Mouse (Mus musculus): Measurements from ENCODE around the gene Nucb1. TPM values are rescaled to one million over a fixed set of nuclear protein-coding genes. Genes with fewer than 3 reads are reported as not detected.

Gene Nucb1
- polyA plus RNA-seq, 1 experiment, result 405 TPM

- TF ChIP-seq POLR2A (IDR thresholded peaks at IDR 0.05; ENCODE audit: low read depth, low read length) (no peak), CTCF (conservative IDR thresholded peaks at IDR 0.05; ENCODE audit: insufficient read depth, insufficient read length, low read depth, low read length) (no peak)
- Histone ChIP-seq H3K4me1 (ENCODE audit: control insufficient read depth, insufficient read depth, low read length) (peaks cover 15% of the 10 kb centered on the region), H3K27ac (ENCODE audit: insufficient read depth, low read depth, low read length) (no peak overlapping the region), H3K4me3 (ENCODE audit: insufficient read depth, low read depth, low read length) (no peak overlapping the region), H3K36me3 (ENCODE audit: control insufficient read depth, insufficient read depth, low read length) (no peaks in the 10 kb centered on the region; the same call in 1 of the 2 replicates), H3K27me3 (replicated peaks; ENCODE audit: control insufficient read depth, insufficient read depth, low read length) (no peaks in the 10 kb centered on the region)
- 73% methylated on average over 6 of the region's 6 CpGs for WGBS
- peak; percentile 48 for DNase-seq
Measured at GRCm38 (mm10) chr7:45507583-45507982, 2.6 kb downstream of the Nucb1 start.

DNA sequence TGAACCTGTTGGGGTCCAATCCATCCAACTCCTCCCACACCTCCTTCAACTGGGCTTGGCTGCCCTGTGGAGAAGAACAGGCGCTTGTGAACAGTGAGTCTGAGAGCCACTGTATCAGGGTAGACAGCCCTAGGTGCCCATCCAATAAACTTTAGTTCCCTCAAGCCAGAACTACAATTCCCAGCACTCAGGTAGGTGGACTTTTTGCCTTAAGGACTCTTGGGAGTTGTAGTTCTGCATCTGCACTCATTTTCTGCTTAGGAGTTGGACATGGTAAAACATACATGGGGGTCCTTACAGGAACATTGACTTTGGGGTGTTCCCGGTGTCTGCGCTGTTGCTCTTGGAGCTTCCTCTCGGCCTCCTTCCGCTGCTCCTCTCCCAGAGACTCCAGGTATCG is 11.8 kb downstream of the Nucb1 start:
- DNase-seq, result no peak
- Histone ChIP-seq H3K27me3 (replicated peaks; ENCODE audit: control insufficient read depth, insufficient read depth, low read length) (no peaks in the 10 kb centered on the region), H3K4me3 (ENCODE audit: insufficient read depth, low read depth, low read length) (no peak overlapping the region), H3K4me1 (ENCODE audit: control insufficient read depth, insufficient read depth, low read length) (no peaks in the 10 kb centered on the region), H3K27ac (ENCODE audit: insufficient read depth, low read depth, low read length) (no peak overlapping the region), H3K36me3 (ENCODE audit: control insufficient read depth, insufficient read depth, low read length) (no peaks in the 10 kb centered on the region; the same call in 1 of the 2 replicates)
- TF ChIP-seq CTCF (conservative IDR thresholded peaks at IDR 0.05; ENCODE audit: insufficient read depth, insufficient read length, low read depth, low read length) (no peak), POLR2A (IDR thresholded peaks at IDR 0.05; ENCODE audit: low read depth, low read length) (no peak)
- WGBS, result 98% methylated on average over 6 of the region's 6 CpGs

DNA sequence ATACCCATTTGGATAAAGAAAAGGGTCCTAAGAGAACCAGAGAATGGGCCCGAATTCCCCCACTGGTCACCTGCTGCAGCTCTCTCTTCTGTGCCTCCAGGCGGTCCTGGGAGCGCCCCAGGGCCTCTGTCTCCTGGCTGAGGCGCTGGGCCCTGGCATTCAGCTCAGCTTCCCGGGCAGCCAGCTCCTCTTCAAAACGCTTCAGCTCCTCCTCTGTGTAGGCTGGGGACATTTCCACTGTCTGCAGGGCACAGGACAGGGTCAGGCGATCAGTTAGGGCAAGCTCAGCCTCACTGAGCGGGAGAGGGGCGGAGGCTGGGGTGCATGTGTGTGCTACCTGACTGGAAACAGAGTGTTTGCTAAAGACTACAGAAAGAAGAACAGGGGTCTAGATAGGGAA is 15.7 kb downstream of the Nucb1 start:
- Histone ChIP-seq H3K27ac (ENCODE audit: insufficient read depth, low read depth, low read length) (no peak overlapping the region), H3K4me3 (ENCODE audit: insufficient read depth, low read depth, low read length) (no peak overlapping the region), H3K27me3 (replicated peaks; ENCODE audit: control insufficient read depth, insufficient read depth, low read length) (no peaks in the 10 kb centered on the region), H3K4me1 (ENCODE audit: control insufficient read depth, insufficient read depth, low read length) (peaks cover 4% of the 10 kb centered on the region; the same call in 1 of the 2 replicates), H3K36me3 (ENCODE audit: control insufficient read depth, insufficient read depth, low read length) (no peaks in the 10 kb centered on the region; the same call in 1 of the 2 replicates)
- no peak for DNase-seq
- TF ChIP-seq POLR2A (IDR thresholded peaks at IDR 0.05; ENCODE audit: low read depth, low read length) (no peak), CTCF (conservative IDR thresholded peaks at IDR 0.05; ENCODE audit: insufficient read depth, insufficient read length, low read depth, low read length) (no peak)
- WGBS, result 85% methylated on average over 9 of the region's 9 CpGs

DNA sequence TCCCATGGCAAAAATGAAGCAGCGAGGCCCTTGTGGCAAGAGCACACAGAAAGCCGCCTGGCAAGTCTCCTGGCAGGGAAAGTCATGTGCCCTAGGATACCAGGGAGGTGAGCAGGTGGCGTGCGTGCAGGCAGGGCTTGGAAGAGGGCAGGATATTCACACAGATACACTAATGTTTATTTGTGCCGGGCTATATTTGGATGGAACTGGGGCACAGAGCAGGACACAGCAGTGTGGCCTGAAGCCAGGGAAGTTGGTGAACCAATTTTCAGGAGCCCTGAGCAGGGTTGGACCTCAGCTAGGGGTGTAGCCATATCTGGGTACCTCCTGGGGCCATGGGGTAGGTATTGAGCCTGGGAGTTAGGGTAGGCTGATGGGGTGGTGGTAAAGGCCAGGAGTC is 17.3 kb downstream of the Nucb1 start:
- Histone ChIP-seq H3K27ac (ENCODE audit: insufficient read depth, low read depth, low read length) (no peak overlapping the region), H3K27me3 (replicated peaks; ENCODE audit: control insufficient read depth, insufficient read depth, low read length) (no peaks in the 10 kb centered on the region), H3K4me3 (ENCODE audit: insufficient read depth, low read depth, low read length) (no peak overlapping the region), H3K4me1 (ENCODE audit: control insufficient read depth, insufficient read depth, low read length) (peaks cover 10% of the 10 kb centered on the region), H3K36me3 (ENCODE audit: control insufficient read depth, insufficient read depth, low read length) (no peaks in the 10 kb centered on the region; the same call in 1 of the 2 replicates)
- WGBS, result 74% methylated on average over 5 of the region's 5 CpGs
- no peak for TF ChIP-seq CTCF (conservative IDR thresholded peaks at IDR 0.05; ENCODE audit: insufficient read depth, insufficient read length, low read depth, low read length)
- no peak for TF ChIP-seq POLR2A (IDR thresholded peaks at IDR 0.05; ENCODE audit: low read depth, low read length)
- DNase-seq, result no peak

- Histone ChIP-seq H3K27me3 (replicated peaks; ENCODE audit: control insufficient read depth, insufficient read depth, low read length) (no peaks in the 10 kb centered on the region), H3K27ac (ENCODE audit: insufficient read depth, low read depth, low read length) (no peak overlapping the region), H3K4me1 (ENCODE audit: control insufficient read depth, insufficient read depth, low read length) (peaks cover 10% of the 10 kb centered on the region), H3K4me3 (ENCODE audit: insufficient read depth, low read depth, low read length) (no peak overlapping the region), H3K36me3 (ENCODE audit: control insufficient read depth, insufficient read depth, low read length) (no peaks in the 10 kb centered on the region; the same call in 1 of the 2 replicates)
- no peak for TF ChIP-seq POLR2A (IDR thresholded peaks at IDR 0.05; ENCODE audit: low read depth, low read length)
- no peak for TF ChIP-seq CTCF (conservative IDR thresholded peaks at IDR 0.05; ENCODE audit: insufficient read depth, insufficient read length, low read depth, low read length)
- DNase-seq, result no peak
- WGBS, result 95% methylated on average over 8 of the region's 8 CpGs
Measured at GRCm38 (mm10) chr7:45492225-45492844, 17.9 kb downstream of the Nucb1 start.

DNA sequence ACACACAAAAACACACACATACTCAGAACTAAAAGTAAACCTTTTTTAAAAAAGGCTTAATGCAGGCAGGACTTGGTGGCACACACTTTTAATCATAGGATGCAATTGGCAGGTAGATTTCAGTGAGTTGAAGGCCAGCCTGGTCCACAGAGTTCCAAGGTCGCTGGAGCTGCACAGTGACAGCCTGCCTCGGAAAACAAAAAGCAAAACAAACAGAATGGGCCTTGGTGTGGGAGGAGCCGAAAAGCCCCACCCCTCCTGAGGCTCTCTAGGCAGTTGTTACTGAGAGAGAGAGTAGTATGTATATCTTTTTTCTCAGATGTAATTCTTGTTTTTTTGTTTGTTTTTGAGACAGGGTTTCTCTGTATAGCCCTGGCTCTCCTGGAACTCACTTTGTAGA is 18.9 kb downstream of the Nucb1 start:
- Histone ChIP-seq H3K27me3 (replicated peaks; ENCODE audit: control insufficient read depth, insufficient read depth, low read length) (no peaks in the 10 kb centered on the region), H3K27ac (ENCODE audit: insufficient read depth, low read depth, low read length) (no peak overlapping the region; the same call in 1 of the 2 replicates), H3K36me3 (ENCODE audit: control insufficient read depth, insufficient read depth, low read length) (no peaks in the 10 kb centered on the region; the same call in 1 of the 2 replicates), H3K4me3 (ENCODE audit: insufficient read depth, low read depth, low read length) (no peak overlapping the region), H3K4me1 (ENCODE audit: control insufficient read depth, insufficient read depth, low read length) (peaks cover 10% of the 10 kb centered on the region)
- TF ChIP-seq CTCF (conservative IDR thresholded peaks at IDR 0.05; ENCODE audit: insufficient read depth, insufficient read length, low read depth, low read length) (no peak), POLR2A (IDR thresholded peaks at IDR 0.05; ENCODE audit: low read depth, low read length) (no peak)
- DNase-seq, result peak; percentile 72
- WGBS, result 7% methylated on average over 3 of the region's 3 CpGs

DNA sequence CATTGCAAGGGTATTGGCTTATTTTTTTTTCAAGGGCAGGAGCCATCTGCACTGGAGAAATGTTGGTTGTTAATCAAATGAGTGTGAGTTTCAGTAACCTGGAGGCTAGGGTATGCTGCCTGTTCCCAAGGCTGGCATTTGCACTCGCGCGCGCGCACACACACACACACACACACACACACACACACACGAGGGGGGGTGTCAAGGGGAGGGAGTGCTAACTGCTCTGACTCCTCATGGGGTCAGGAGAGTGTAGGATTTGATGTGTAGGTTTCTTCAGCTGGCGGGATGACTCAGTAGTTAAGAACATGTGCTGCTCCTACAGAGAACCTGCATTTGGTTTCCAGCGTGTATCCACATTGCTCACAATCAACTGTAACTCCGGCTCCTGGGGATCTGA is 19.4 kb downstream of the Nucb1 start:
- WGBS, result 50% methylated on average over 9 of the region's 9 CpGs
- Histone ChIP-seq H3K27ac (ENCODE audit: insufficient read depth, low read depth, low read length) (no peak overlapping the region; the same call in 1 of the 2 replicates), H3K36me3 (ENCODE audit: control insufficient read depth, insufficient read depth, low read length) (no peaks in the 10 kb centered on the region; the same call in 1 of the 2 replicates), H3K27me3 (replicated peaks; ENCODE audit: control insufficient read depth, insufficient read depth, low read length) (no peaks in the 10 kb centered on the region), H3K4me1 (ENCODE audit: control insufficient read depth, insufficient read depth, low read length) (peaks cover 10% of the 10 kb centered on the region), H3K4me3 (ENCODE audit: insufficient read depth, low read depth, low read length) (no peak overlapping the region)
- TF ChIP-seq CTCF (conservative IDR thresholded peaks at IDR 0.05; ENCODE audit: insufficient read depth, insufficient read length, low read depth, low read length) (no peak), POLR2A (IDR thresholded peaks at IDR 0.05; ENCODE audit: low read depth, low read length) (no peak)
- no peak for DNase-seq

Data from kidney, adult 2 months (tissue).